Mouse (Mus musculus) MEL (cell line): Measurements from ENCODE around the gene Pla2g12a. TPM values are rescaled to one million over a fixed set of nuclear protein-coding genes. Genes with fewer than 3 reads are reported as not detected.

Experiments
- DNase-seq: peaks from one replicate; pipeline ENCODE4 v3.0.0; 2011; ENCODE audit warnings: low read depth, low spot score
- H3K27ac ChIP-seq: 2 replicates; pipeline ENCODE4 v1.5.1; 2012; ENCODE audit warnings: low read depth, mild to moderate bottlenecking, control low read depth, low read length, moderate library complexity; ENCODE audit not compliant: control insufficient read depth
- H3K27me3 ChIP-seq, 2 experiments: fragments of 150-350 bp in 1 of 2; sonication (generic) in 1 of 2; 2 replicates each; pipeline ENCODE4 v1.6.1; 2012; ENCODE audit warnings: low read length in 2 of 2, mild to moderate bottlenecking in 2 of 2, improper control_type of control experiment in 1 of 2, moderate library complexity in 1 of 2; ENCODE audit not compliant: insufficient read depth in 2 of 2, control insufficient read depth in 1 of 2
- H3K36me3 ChIP-seq, 2 experiments: 2 replicates each; pipeline ENCODE4 v1.6.1; 2012 to 2014; ENCODE audit warnings: low read length in 2 of 2, improper control_type of control experiment in 1 of 2, inconsistent platforms in 1 of 2, mild to moderate bottlenecking in 1 of 2; ENCODE audit not compliant: insufficient read depth in 2 of 2, control insufficient read depth in 1 of 2
- H3K4me1 ChIP-seq, 2 experiments: fragments of 150-350 bp in 1 of 2; sonication (generic) in 1 of 2; 2 replicates each; pipeline ENCODE4 v1.6.1; 2012; ENCODE audit warnings: low read length in 2 of 2, improper control_type of control experiment in 1 of 2, mild to moderate bottlenecking in 1 of 2; ENCODE audit not compliant: insufficient read depth in 2 of 2, control insufficient read depth in 1 of 2
- H3K4me3 ChIP-seq, 2 experiments: fragments of 150-350 bp in 1 of 2; sonication (generic) in 1 of 2; 2 replicates each; pipeline ENCODE4 v1.5.1; 2012; ENCODE audit warnings: low read depth in 2 of 2, low read length in 2 of 2, mild to moderate bottlenecking in 2 of 2, moderate library complexity in 2 of 2, control low read depth in 1 of 2, improper control_type of control experiment in 1 of 2; ENCODE audit not compliant: control insufficient read depth in 1 of 2, insufficient read depth in 1 of 2
- H3K79me2 ChIP-seq: 2 replicates; pipeline ENCODE4 v1.6.1; 2012; ENCODE audit warnings: mild to moderate bottlenecking, low read length, moderate library complexity; ENCODE audit not compliant: control insufficient read depth, poor library complexity, insufficient read depth
- H3K9ac ChIP-seq: 2 replicates; pipeline ENCODE4 v1.6.1; 2012; ENCODE audit warnings: low read depth, mild to moderate bottlenecking, control low read depth, low read length, moderate library complexity; ENCODE audit not compliant: control insufficient read depth, poor library complexity, severe bottlenecking
- H3K9me3 ChIP-seq: fragments of 150-350 bp; sonication (generic); replicated peaks from 2 replicates; pipeline ENCODE4 v1.6.1; 2012; ENCODE audit warnings: mild to moderate bottlenecking, low read length, improper control_type of control experiment, moderate library complexity; ENCODE audit not compliant: insufficient read depth
- BHLHE40 ChIP-seq: IDR thresholded peaks from 2 replicates; pipeline ENCODE4 v1.6.1; 2012; ENCODE audit warnings: low read depth, mild to moderate bottlenecking, inconsistent platforms, low read length, improper control_type of control experiment, borderline replicate concordance
- CHD1 ChIP-seq: IDR thresholded peaks from 2 replicates; pipeline ENCODE4 v1.6.1; 2012; ENCODE audit warnings: low read depth, mild to moderate bottlenecking, inconsistent platforms, low read length, improper control_type of control experiment
- CHD2 ChIP-seq: IDR thresholded peaks from 2 replicates; pipeline ENCODE4 v1.6.1; 2011; ENCODE audit warnings: low read length, improper control_type of control experiment
- E2F4 ChIP-seq: IDR thresholded peaks from 2 replicates; pipeline ENCODE4 v1.6.1; 2011; ENCODE audit warnings: low read depth, low read length, improper control_type of control experiment, borderline replicate concordance
- JUND ChIP-seq: IDR thresholded peaks from 2 replicates; pipeline ENCODE4 v1.6.1; 2011; ENCODE audit warnings: low read depth, mild to moderate bottlenecking, improper control_type of control experiment, low read length
- KAT2A ChIP-seq: conservative IDR thresholded peaks from 2 replicates; pipeline ENCODE4 v1.6.1; 2012; ENCODE audit warnings: low read depth, low read length, improper control_type of control experiment, inconsistent platforms
- MAX ChIP-seq: IDR thresholded peaks from 2 replicates; pipeline ENCODE4 v1.6.1; 2011; ENCODE audit warnings: low read length, improper control_type of control experiment
- MAZ ChIP-seq: IDR thresholded peaks from 2 replicates; pipeline ENCODE4 v1.6.1; 2012; ENCODE audit warnings: low read depth, mild to moderate bottlenecking, inconsistent platforms, low read length, improper control_type of control experiment
- MEF2A ChIP-seq: IDR thresholded peaks from 2 replicates; pipeline ENCODE4 v1.6.1; 2014; ENCODE audit warnings: low read depth, mild to moderate bottlenecking, inconsistent platforms, low read length, improper control_type of control experiment; ENCODE audit not compliant: poor library complexity, insufficient replicate concordance, severe bottlenecking; ENCODE audit errors: extremely low read depth
- MYB ChIP-seq: IDR thresholded peaks from 2 replicates; pipeline ENCODE4 v1.6.1; 2011; ENCODE audit warnings: mild to moderate bottlenecking, low read depth, low read length, improper control_type of control experiment
- NRF1 ChIP-seq: IDR thresholded peaks from 2 replicates; pipeline ENCODE4 v1.6.1; 2014; ENCODE audit warnings: low read depth, mild to moderate bottlenecking, inconsistent platforms, low read length, improper control_type of control experiment, moderate library complexity; ENCODE audit not compliant: poor library complexity, insufficient read depth, severe bottlenecking
- POLR2AphosphoS2 ChIP-seq: IDR thresholded peaks from 2 replicates; pipeline ENCODE4 v1.6.1; 2011; ENCODE audit warnings: low read length, improper control_type of control experiment
- POLR2AphosphoS5 ChIP-seq: IDR thresholded peaks from 2 replicates; pipeline ENCODE4 v1.6.1; 2012; ENCODE audit warnings: low read depth, borderline replicate concordance, mild to moderate bottlenecking, inconsistent platforms, low read length, moderate library complexity, mixed read lengths
- RAD21 ChIP-seq: IDR thresholded peaks from 2 replicates; pipeline ENCODE4 v1.6.1; 2011; ENCODE audit warnings: mild to moderate bottlenecking, low read depth, low read length, improper control_type of control experiment
- RCOR1 ChIP-seq: IDR thresholded peaks from 2 replicates; pipeline ENCODE4 v1.6.1; 2012; ENCODE audit warnings: low read depth, mild to moderate bottlenecking, inconsistent platforms, low read length, improper control_type of control experiment
- SIN3A ChIP-seq: IDR thresholded peaks from 2 replicates; pipeline ENCODE4 v1.6.1; 2012; ENCODE audit warnings: low read length, improper control_type of control experiment, inconsistent platforms
- TBP ChIP-seq: IDR thresholded peaks from 2 replicates; pipeline ENCODE4 v1.8.0; 2011; ENCODE audit warnings: low read depth, low read length, improper control_type of control experiment
- TCF12 ChIP-seq: IDR thresholded peaks from 2 replicates; pipeline ENCODE4 v1.6.1; 2014; ENCODE audit warnings: low read depth, mild to moderate bottlenecking, inconsistent platforms, low read length, improper control_type of control experiment, moderate library complexity
- USF1 ChIP-seq: IDR thresholded peaks from 2 replicates; pipeline ENCODE4 v1.6.1; 2014; ENCODE audit warnings: low read depth, mild to moderate bottlenecking, inconsistent platforms, low read length, improper control_type of control experiment, moderate library complexity
- ZC3H11A ChIP-seq: IDR thresholded peaks from 2 replicates; pipeline ENCODE4 v1.6.1; 2012; ENCODE audit warnings: low read depth, mild to moderate bottlenecking, inconsistent platforms, low read length, improper control_type of control experiment
- ZNF384 ChIP-seq: IDR thresholded peaks from 2 replicates; pipeline ENCODE4 v1.6.1; 2012; ENCODE audit warnings: low read depth, mild to moderate bottlenecking, inconsistent platforms, low read length, improper control_type of control experiment
- polyA plus RNA-seq, 2 experiments: library from polyadenylated mRNA; stranded (reverse) in 1 of 2; unstranded in 1 of 2; fragments of >175 nt in 1 of 2; fragments of >200 nt in 1 of 2; gene quantifications; 2 replicates each; pipeline versions ENCODE4 v1.2.1 to v1.2.4; 2012; ENCODE audit warnings: low replicate concordance in 2 of 2, low read depth in 1 of 2; ENCODE audit not compliant: insufficient read length in 2 of 2, insufficient read depth in 1 of 2, missing spikeins in 1 of 2
- total RNA-seq: library from RNA; depleted of rRNA; stranded (reverse); fragments of 300-350 nt; gene quantifications from 2 replicates; pipeline ENCODE4 v1.2.3, GENCODE M21; 2012

Pla2g12a gene
- total and polyA plus RNA-seq, 3 experiments = 89.8 to 251 (median 93.5) TPM

DNA sequence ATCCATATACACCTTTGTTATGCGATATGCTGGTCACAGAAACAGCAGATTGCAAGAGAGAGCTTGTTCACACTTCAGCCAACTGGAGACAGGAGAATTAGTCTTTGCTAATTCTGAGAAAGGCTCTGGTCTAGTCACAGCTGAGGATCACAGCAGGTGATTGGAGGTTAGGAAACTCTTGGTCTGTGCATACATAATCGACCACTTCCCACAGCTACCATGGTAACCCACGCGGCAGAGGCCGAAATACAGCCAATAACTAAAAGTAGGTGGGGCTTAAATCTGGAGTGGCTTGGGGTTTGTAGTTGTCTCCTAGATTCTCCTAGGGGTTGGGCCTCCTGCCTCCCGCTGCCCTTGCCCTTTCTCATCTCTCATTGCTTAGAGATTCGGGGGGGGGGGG lies 40.4 kb upstream of the Pla2g12a start:
- TF ChIP-seq MAX = no peak
- no peak for TF ChIP-seq MAZ
- no peak for TF ChIP-seq POLR2AphosphoS5
- no peak for TF ChIP-seq MEF2A
- TF ChIP-seq POLR2AphosphoS2 = no peak
- no peak for TF ChIP-seq RAD21
- TF ChIP-seq TCF12 = no peak
- no peak for TF ChIP-seq KAT2A
- TF ChIP-seq RCOR1 = no peak
- TF ChIP-seq CHD2 = no peak
- no peak for TF ChIP-seq JUND
- TF ChIP-seq ZC3H11A = no peak

DNA sequence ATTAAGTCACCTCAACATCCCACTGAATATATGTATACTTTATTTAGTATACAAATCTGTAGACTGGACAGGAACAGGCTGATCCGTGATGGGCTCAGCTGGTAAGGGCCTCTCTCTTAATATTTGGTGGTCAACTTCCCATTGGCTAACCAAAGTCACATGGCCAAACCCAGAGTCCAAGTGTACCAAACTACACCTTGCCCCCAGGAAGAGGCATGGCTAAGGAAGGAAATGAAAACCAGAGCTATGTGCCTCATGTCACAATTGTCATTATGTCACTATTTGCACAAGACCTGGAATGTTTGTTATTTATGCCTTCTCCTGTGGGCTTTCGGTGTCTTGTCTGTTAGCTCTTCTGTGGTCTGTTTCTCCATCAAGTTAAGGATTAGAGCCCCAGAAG lies 32.5 kb upstream of the Pla2g12a start:
- H3K4me3 ChIP-seq = no peak overlapping the region
- H3K27ac ChIP-seq = no peak overlapping the region
- H3K9ac ChIP-seq = no peak overlapping the region
- no peaks in the 10 kb centered on the region for H3K4me1 ChIP-seq
- H3K27me3 ChIP-seq = peaks cover 11 to 14% of the 10 kb centered on the region in 2 experiments; a peak in 3 of 4 replicates
- DNase-seq = no peak
- no peak for TF ChIP-seq BHLHE40
- TF ChIP-seq E2F4 = no peak
- TF ChIP-seq ZNF384 = no peak
- TF ChIP-seq CHD1 = no peak
- TF ChIP-seq JUND = no peak
- no peak for TF ChIP-seq SIN3A
- TF ChIP-seq USF1 = no peak
- TF ChIP-seq MYB = no peak
- no peak for TF ChIP-seq NRF1
- TF ChIP-seq TBP = no peak
- no peak for TF ChIP-seq POLR2AphosphoS5
- TF ChIP-seq TCF12 = no peak
- no peak for TF ChIP-seq KAT2A
- H3K79me2 ChIP-seq = no peaks in the 10 kb centered on the region
- no peaks in the 10 kb centered on the region for H3K9me3 ChIP-seq
- H3K36me3 ChIP-seq = no peaks in the 10 kb centered on the region

More for the DNA sequence above, 40.4 kb upstream of the Pla2g12a start:
- DNase-seq = no peak
- Histone ChIP-seq H3K27me3 (peaks cover 0 to 2% of the 10 kb centered on the region in 2 experiments; a peak in 3 of 4 replicates), H3K36me3 (peaks cover 0 to 6% of the 10 kb centered on the region in 2 experiments; a peak in 2 of 4 replicates), H3K4me3 (no peak overlapping the region), H3K79me2 (no peaks in the 10 kb centered on the region), H3K9me3 (no peaks in the 10 kb centered on the region), H3K9ac (no peak overlapping the region), H3K4me1 (peaks cover 0 to 13% of the 10 kb centered on the region in 2 experiments; a peak in 3 of 4 replicates), H3K27ac (no peak overlapping the region)
